Mouse (Mus musculus) gastrocnemius, postnatal 10 days (tissue): ENCODE measurements around the gene Slc25a20. TPM values are rescaled to one million over a fixed set of nuclear protein-coding genes. Genes with fewer than 3 reads are reported as not detected.
A peak's percentile ranks its signal among the peaks of the same experiment; 100 is the strongest.
"Not testable (repeated sequence)": the region's sequence is repeated elsewhere in the genome, so short reads cannot be mapped to it uniquely, and the experiment has no call there.

Experiments
- DNase-seq: peaks from one replicate; pipeline ENCODE4 v3.0.0; 2021; ENCODE audit warnings: mixed read lengths
- long read RNA-seq, 2 experiments: library from polyadenylated mRNA; stranded (forward); transcript quantifications; one replicate each; pipeline ENCODE4 v2.0.0; 2021
- total RNA-seq, 2 experiments: library from RNA; stranded (reverse); gene quantifications; 2 replicates each; pipeline ENCODE4 v1.2.3; 2021

Slc25a20 gene
- total RNA-seq: 10 to 100 TPM; 63.7 to 69.4 TPM
- long read RNA-seq, experiment 1, transcript Slc25a20-201 (9 exons, 1,783 nt): major isoform, 26 of 30 reads
- long read RNA-seq, experiment 1, partial matches to known transcripts: 4 of 30 reads
- long read RNA-seq, experiment 1, other reads (novel, unspliced or antisense): 0 of 30 reads
- long read RNA-seq, experiment 2, transcript Slc25a20-201 (9 exons, 1,783 nt): major isoform, 30 of 31 reads
- long read RNA-seq, experiment 2, partial matches to known transcripts: 1 of 31 reads
- long read RNA-seq, experiment 2, other reads (novel, unspliced or antisense): 0 of 31 reads

DNA sequence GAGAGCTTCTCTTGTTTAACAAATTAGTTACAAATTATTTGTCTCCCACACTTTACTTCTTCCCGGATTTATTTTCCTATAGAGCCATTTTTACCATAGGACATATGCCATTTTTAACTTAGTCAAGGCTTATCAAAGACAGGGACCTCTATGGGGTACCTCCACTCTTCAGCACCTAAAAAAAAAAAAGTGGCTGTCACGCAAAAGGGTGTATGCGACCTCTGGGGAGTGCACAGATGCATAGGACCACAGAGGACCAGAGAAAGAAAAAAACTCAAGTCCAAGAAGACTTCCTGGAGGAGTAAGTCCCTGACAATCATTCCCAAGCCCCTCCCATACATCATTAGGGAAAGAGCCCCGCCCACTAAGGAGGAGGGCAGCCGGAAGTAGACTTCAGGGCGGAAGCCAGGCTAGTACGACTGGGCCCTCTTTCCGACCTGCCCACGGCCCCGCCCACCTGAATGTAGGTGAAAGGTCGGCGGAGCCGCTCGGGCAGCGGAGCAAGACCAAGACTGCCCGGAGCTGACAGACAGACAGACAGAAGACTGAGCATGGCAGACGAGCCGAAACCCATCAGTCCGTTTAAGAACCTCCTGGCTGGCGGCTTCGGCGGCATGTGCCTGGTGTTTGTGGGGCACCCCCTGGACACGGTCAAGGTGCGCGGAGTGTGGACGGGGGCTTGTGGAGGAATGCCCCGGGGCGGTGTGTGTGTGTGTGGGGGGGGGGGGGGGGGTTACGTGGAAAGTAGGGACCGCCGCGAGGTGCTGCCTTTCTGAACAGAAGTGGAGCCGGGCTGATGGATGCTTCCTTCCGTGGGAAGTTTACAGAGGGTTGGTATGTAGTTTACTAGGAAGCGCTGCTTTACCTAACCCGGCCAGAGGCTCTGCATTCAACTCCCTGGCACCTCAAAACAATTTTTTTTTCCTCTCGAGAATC is at the start of gene Slc25a20:
Slc25a20 (plus strand) TSS at position 412 of the 936 bp plus-strand sequence.
- peak; percentile 76 for DNase-seq

DNA sequence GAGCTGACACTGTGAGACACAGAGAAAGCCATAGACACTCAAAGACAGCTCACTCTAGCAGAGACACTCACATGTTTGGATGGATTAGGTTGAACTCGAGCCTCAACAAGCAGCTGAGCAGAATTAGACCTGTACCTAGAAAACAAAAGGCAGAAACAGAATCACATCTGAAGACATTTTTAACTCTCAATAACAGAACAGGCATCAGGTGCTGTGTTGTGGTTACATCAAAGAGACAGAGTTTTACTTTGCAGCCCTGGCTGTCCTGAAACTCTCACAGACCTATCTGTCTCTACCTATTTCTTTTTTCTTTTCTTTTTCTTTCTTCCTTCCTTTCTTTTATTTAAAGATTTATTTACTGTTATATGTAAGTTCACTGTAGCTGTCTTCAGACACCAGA is 44.6 kb upstream of the Slc25a20 start:
- no peak for DNase-seq

DNA sequence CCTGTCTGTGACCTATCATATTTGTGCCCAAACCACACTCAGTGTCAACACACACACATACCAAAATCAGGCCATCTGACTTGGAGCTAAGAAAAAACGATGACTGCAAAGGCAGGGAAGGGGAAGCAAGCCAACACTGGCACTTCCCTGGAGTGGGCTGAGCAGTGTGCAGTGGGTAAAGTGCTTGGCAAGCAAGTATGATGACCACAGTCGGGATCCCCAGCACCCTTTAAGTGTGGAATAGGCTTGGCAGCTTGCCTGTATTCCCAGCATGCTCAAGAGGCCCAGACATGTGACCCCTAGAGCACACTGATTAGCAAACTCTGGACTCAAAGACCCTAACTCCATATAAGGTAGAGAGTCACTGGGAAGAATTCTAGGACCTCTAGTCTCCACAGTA is 35.4 kb upstream of the Slc25a20 start:
- DNase-seq: no peak

DNA sequence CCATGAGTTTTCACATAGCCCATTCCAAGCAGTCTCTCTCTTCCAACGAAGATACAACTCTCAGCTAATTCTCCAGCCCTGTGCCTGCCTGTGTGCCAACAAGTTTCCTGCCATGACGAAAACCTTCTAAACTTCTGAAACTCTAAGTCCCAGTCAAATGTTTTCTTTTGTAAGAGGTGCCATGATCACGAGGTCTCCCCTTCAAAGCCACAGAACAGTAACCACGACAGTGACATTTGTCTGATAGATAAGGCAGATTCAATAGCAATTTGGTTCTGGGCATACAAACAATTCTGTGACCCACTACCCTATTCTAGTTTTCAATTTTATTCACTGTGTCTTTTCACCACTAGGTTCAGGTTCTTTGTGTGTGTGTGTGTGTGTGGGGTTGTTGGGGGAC is 33.7 kb upstream of the Slc25a20 start:
- DNase-seq: no peak

DNA sequence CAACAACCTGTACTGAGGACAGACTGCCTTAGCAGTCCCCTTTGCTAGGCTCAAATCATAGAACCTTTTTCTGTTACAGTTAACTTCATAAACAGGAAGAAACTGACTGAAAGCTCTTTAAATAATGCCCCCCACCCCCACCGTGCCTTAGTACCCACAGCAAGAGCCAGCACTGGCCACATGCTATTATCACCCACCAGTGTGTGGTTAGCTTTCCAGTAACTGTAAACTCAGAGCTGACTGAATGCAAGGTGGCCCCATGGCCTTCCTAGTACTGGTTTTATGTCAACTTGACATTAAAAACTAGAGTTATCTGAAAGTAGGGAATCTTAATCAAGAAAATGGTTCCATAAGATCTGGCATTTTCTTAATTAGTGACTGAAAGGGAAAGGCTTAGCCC is 31.2 kb upstream of the Slc25a20 start:
- DNase-seq: no peak

DNA sequence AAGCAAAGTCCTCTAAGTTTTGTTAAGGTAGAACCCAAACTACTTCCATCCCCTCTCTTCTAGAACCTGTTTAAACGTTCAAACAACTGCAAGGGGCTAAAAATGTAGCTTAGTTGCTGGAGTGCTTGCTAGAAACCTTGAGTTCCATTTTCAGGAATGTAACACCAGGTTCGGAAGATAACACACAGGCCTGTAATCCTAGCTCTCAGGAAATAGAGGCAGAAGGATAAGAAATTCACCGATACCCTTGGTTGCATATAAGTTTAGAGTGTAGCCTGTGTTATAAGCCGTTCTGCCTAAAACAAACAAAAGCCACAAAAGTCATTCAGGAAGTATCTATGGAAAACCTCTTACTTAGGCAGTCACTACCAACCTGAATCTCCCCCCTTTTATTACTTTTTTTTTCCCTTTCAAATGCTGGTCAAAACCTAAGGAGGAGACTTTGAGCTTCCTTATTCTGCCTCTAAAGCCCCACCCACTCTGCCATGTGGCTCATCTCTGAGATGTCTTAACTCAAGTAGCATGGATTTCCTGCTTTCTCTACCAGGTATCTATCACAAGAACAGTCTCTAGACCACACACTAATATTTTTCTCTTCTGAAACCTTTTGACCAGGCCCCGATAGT is 30.1 kb upstream of the Slc25a20 start:
- DNase-seq: no peak

DNA sequence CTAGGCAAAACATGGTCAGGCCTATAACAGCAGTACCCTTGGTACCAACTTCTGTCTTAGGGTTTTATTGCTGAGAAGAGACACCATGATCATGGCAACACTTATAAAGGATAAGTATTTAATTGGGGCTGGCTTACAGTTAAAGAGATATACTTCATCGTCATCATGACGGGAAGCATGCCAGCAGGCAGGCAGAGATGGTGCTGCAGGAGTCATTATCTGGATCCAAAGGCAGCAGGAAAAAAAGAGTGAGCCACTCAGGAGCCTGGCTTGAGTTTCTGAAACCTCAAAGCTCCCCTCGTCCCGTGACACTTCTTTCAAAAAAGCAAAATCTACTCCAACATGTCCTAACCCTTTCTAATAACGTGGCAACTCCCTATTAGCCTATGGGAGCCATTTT is 29.5 kb upstream of the Slc25a20 start:
- no peak for DNase-seq

DNA sequence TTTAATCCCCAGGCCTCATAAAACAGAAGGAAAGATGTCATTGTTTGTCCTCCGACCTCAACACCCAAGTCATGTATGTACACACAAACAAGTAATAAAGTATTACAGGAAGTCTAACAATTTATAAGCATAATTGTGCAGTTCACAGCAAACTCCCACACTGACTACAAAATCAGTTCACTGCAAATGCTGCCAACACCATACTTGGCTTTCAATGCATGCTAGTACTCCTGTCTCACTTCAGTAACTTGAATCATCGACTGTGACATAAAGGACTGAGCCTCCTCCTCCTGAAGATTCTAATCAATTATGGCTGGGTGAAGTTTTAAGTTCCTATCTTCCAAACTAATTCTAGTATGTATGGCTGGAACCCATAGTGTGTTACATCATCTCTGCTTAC is 28.0 kb upstream of the Slc25a20 start:
- no peak for DNase-seq

DNA sequence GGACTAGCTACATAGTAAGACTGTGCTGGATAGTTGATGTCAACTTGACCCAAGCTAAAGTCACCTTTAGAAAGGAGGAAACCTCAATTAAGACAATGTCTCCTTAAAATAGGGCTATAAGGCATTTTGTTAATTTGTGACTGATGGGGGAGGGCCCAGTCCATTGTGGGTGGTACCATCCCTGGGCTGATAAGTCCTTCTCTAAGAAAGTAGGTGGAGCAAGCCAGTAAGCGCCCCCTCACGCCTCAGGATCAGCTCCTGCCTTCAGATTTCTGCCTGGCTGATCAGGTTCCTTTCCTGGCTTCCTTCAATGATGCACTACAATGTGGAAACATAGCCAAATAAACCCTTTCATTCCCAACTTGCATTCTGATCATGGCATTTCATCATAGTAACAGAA is 26.5 kb upstream of the Slc25a20 start:
- no peak for DNase-seq

DNA sequence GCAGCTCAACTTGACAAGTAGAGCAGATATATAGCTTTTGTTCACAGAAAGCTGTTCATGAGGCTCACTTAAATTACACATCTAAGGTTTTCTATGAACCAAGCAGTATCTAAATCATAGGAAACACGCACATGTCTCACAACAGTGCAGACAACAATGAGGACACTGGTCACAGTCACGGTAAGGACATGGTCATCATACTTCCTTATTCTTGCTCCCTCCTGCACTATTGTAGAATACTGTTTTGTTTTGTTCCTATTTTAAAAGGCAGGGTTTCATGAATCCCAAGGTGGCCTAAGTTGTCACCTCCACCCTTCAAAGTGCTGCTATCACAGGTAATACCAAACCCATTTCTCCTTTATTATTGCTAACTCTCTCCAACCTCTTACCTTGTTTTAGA is 22.1 kb upstream of the Slc25a20 start:
- no peak for DNase-seq

DNA sequence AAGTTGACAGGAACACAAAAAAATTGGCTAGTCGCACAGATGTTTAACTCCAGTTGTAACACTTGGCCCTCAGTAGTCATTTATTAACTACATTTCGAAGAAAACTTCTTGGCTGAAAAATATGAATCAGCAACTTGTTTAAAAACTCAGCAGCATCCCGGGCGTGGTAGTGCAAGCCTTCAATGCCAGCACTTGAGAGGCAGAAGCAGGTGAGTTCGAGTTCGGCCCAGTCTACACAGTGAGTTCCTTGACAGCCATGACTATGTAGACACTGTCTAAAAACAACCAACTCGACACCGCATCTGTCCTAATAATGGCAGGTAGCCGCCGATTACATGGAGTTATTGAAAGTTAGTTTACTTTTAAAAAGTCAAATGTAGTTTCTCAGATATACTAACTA is 13.7 kb upstream of the Slc25a20 start:
- no peak for DNase-seq

DNA sequence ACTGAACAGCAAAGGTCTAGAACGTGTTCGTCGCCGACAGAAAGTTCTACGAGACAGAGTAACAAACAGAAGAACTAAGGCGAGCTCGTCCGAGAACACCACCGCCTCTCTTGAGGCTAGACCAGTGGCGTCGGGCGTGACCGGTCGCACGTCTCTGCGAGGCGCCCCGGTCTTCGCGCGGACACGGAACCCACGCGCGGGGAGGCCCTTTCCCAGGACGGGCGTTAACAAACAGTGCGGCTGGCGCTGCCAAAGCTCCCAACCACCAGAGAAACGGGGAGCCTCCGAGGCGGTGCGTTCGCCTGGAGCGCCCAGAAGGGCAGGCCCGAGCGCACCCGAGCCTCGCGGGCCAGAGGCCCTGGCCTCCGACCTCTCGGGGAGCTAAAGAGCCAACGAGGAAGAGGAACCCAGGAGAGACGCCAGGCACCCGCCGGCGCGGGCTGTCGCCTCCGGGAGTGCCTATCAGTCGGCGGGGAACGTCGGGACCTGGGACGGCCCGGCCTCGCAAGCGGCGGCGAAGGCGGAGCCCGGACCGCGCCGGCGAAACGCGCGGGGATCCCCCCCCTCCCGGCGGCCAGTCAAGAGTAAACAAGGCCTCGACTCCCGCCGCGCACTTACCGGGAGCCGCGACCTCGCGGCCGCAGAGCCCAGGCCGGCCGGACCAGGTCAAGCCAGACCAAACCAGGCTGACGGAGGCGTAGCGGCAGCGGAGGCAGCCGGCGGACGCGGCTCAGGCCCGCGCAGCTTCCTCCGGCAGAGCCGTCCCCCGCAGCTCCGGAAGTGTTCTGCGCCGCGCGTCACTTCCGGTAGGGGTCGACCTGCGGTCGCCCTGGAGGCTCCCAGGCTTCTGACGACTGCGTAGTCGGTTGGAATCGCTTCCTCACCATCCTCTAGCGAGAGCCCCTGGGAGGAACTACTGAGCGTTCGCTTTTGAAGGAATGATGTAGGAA is 13.0 kb upstream of the Slc25a20 start, which contains the start of gene Arih2:
Arih2 (minus strand) TSS at position 776 of the 950 bp plus-strand sequence.
- DNase-seq: peak; percentile 88

DNA sequence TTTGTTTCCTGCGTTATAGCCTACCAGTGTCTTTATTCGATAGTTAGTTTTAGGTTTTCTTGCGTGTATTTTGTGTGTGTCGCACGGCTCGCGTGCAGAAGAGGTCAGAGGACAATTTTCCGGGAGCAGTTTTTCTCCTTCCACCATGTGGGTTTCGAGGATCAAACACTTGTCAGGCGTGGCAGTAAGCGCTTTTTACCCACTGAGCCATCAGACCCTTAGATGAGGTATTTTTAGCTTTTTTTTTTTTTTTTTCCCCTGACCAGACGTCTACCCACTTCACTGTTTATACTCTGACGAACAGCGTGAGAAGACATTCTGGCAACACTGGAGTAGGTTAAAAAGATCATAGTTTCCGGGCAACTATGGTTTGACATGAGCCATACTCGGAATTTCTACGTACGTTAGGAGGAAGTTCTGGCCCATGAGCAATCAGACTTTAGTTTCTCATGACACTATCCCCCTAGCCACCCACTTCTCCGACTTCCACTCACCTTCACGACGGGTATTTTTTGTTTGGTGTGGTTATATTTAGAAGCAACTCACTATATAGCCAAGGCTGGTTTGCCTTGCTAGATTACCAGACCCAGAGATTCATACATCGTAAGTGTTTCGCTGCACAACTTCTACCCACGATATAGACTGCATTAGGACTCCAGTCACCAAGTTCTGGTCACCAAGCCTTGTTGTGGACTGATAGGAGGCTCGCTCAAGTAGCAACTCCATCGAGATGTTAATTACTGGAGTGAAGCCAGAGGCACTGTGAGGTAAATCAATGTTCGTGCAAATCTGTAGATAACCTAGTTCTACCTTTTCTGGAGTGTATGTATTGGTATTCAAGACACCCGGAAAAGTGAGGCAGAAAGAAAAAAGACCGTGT is 12.1 kb upstream of the Slc25a20 start:
- no peak for DNase-seq

DNA sequence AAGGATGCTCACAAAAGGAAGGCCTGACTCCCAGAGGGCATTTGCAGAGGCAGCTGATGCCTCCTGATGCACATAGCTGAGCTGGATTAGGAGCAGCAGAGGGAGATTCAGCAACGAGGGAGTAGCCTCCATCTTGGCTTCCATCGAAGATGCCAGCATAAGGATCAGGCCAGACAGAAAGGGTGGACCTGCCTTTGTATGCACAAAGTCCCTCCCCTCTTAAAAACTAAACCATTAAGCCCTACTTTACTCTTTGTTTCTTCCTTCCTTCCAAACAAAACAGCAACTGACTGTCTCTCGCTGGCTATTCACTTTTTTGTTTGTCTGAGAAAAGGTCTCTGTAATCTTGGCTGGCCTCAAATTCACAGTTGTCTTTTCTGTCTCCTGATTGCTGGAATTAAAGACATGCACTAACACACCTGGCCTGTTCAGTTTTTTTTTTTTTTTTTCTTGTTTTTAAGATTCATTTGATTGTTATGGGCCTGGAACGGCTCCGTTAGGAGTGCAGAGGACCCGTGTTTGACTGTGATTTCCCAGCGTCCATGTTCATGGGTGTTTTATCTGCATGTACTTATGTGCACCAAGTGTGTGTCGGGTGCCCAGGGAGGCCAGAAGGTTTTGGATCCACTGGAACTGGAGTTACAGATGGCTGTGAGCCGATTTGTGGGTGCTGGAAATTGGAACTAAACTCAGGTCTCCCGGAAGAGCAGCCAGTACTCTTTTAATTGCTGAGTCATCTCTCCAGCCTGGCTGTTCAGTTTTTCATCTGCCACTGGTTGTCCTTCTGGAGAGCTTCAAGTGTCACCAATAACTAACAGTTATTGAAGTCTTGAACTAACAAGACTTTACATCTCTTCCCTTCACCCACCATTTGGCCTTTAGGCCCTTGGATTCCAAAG is 7.1 kb upstream of the Slc25a20 start:
- no peak for DNase-seq

DNA sequence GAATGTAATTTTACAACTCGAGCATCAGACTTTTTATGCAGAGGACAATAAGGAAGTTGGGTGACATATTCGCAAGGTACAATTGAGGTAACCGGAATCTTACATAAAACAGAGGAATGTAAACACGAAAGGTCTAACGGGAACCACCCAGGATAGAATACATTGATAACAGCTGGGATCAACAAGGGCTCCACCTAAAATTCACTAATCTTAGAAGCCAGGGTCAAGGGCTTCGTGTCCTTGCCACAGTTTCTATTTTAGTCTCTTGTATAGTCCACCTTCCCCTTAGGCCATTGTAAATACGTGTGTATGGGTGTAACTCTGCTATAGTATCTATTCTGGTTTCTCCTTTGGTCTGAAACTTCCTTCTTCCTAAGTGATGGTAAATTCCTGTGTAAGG is 6.0 kb upstream of the Slc25a20 start:
- not testable (repeated sequence) for DNase-seq

DNA sequence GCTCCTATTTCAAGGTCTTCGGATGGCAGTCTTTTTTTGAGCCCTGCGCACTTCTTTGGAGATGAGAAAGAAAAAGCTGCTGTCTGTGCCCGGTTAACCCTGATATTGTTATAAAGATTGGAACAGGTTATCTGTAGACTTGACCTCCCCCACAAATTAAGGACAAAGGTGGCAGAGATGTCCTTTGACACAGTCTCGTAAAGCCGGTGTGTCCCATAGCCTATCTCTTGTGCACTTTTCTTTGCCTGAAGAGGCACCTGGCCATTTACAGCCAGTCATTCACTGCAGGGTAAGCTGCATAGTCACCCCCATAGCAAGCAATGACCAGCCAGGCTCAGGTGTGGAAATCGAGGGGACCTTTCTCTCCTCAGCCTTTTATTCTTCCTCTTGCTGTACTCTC is 772 bp downstream of the Slc25a20 start:
- no peak for DNase-seq

DNA sequence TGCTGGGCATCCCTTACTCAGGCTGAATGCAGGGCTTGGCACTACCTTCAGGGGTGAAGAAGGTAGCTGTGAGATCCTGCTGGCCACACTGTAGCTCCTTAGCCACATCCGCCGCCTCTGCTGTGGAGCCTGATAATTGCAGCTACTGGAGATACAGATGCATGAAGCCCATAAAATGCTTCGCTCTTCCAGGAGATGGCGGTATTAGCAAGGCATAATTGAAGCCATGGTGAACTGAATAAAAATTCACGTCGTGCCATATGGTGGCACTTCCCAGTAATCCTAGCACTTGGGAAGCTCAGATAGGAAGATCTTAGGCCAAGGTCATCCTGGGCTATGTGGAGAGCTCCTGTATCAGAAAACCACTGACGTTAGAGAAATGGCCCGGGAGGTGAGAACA is 8.0 kb downstream of the Slc25a20 start:
- no peak for DNase-seq

DNA sequence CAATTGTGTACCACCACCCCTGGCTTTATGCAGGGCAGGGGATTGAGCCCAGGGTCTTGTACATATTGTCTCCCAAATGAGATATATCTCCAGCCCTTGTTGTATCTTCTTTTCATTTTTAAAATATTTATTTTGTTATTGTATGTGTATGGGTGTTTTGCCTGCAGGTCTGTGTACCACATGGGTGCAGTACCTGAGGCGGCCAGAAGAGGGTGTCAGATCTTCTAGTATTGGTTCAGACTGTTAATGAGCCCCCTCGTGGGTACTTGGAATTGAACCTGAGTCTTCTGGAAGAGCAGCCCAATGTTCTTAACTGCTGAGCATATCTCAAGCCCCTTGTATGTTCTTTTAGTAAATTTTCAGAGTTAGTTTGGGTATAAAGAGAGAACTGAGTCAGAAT is 11.3 kb downstream of the Slc25a20 start:
- DNase-seq: no peak

DNA sequence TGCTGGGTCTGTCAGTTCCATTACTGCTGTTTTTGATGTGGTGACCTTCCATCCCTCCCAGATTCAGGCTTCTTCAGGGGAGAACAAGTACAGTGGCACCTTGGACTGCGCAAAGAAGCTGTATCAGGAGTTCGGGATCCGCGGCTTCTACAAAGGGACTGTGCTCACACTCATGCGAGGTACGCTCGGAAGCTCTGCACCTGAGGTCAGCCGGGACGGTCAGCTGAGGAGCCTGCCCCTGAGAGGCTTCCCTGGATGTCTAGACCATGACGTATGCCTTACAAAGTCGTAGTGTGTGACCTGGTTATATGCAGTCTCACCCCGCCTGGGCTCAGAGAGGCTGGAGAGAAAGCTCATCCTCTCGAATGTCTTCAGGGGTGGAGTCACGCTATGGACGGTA is 18.1 kb downstream of the Slc25a20 start:
- no peak for DNase-seq

DNA sequence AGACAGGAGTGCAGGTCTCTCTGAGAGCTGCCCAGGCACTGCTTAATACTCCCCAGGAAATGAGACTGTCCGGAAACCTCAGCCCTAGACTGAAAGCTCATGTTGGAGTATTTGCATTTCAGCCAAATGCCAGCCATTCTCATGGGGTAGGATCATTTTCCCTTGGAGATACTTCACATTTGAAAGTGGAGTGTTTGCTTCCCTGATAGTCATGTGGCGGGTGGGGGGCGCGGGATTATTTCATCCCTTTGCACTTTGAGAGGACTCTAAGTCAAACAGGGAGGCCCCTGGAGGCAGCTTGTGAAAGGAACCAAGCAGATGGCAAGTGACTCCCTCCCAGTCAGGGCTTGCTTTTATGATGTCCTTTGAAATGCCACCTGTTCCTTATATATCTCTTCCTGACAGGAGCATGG is 24.6 kb downstream of the Slc25a20 start:
- no peak for DNase-seq
